Mouse (Mus musculus): ENCODE measurements around the gene Olfr986.

- TF ChIP-seq CTCF (IDR thresholded peaks at IDR 0.05; ENCODE audit: insufficient read depth, low read length) (no peak), POLR2A (IDR thresholded peaks at IDR 0.05; ENCODE audit: borderline replicate concordance, extremely low read depth, low read depth, low read length) (no peak)
Measured at GRCm38 (mm10) chr9:40136987-40137688, 43.6 kb upstream of the Olfr986 start.

Measured in lung, adult 2 months (tissue).